Mouse (Mus musculus) hematopoietic multipotent progenitor cell, adult 10-12 weeks (in vitro differentiated cells): ENCODE results near the gene Naa20. TPM values are rescaled to one million over a fixed set of nuclear protein-coding genes. Genes with fewer than 3 reads are reported as not detected.

Source experiments
- polyA plus RNA-seq: library from polyadenylated mRNA; stranded (reverse); fragments of >175 nt; gene quantifications from 2 replicates; pipeline ENCODE4 v1.2.3, GENCODE M21; 2012; ENCODE audit warnings: low replicate concordance

Naa20 gene
- 24.7 and 29.6 TPM in 2 replicates for polyA plus RNA-seq

GRCm38 (mm10) chr2:145901861-145902260 is at the start of gene Naa20:
Gene Naa20, plus strand, starts transcription at chr2:145902099.

GRCm38 (mm10) chr2:145934339-145935231 is 32.7 kb downstream of the Naa20 start, which contains the start of the genes Cfap61 and Crnkl1:
Gene Cfap61, plus strand, starts transcription at chr2:145934784.
Gene Crnkl1, minus strand, starts transcription at chr2:145935014.

Other genes starting within 250 kb of the Naa20 start
- gene Rin2, start 226.9 kb upstream of the Naa20 start, polyA plus RNA-seq, result 2.1 and 4.2 TPM in 2 replicates
- 0.33 TPM in 1 of 2 replicates, not detected in the other for gene Cfap61, start 32.7 kb downstream of the Naa20 start, polyA plus RNA-seq
- gene Crnkl1, start 32.9 kb downstream of the Naa20 start, polyA plus RNA-seq, result 0.87 and 21.4 TPM in 2 replicates